8 mouse cellular contexts compared by ENCODE assay signal in the genomic region with DNA sequence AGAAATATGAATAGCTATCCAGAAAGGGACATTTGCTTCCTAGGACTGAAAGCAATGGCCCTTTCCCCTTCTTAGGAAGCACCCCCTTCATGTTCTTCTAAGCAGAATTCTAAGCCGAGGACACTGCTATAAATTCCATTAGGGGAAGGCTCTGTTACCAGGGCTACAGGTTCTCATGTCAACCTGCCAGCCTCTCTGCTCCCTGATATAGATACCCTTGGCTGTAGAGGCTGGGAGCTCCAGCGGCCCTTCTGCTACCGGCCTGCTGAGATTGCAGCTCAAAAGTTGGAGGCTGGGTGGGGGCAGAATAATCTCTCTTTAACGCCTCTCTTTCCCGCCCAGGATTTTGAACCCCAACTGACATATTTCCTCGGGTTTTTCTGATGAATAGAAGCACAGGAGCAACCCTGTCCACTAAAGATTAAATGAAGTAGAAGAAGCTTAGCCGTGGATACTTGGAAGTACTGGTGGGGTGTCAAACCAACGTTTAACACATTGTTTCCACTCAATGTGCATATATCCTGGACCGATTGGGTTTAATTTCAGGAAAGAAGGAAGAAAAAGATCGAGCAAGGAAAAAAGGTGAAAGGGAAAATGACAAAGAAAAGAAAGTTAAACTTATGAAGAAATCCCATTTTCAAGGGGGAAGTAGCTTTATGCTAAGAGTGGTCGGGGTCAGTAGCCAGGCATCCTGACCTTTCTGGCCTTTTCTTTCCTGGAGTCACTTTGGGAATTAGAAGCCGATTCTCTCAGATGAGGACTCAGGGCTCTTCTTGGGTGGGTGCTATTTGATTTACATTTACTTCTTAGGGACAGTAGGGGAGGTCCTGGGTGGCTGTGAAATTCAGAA. TPM values are rescaled to one million over a fixed set of nuclear protein-coding genes. Genes with fewer than 3 reads are reported as not detected.
A peak's percentile ranks its signal among the peaks of the same experiment; 100 is the strongest.
DNase-seq lines count a peak whose midpoint lies in the region; ATAC-seq lines count a peak whose summit lies in the region.

No protein-coding gene starts in this region.

- peak; percentile 44 to 60 for DNase-seq in cerebellum, postnatal 14 days
- no peak for DNase-seq in cerebellum, postnatal 36 days
- DNase-seq in Muller cell, postnatal 12 days (ENCODE audit: inconsistent ontology term): peak; percentile 54
- DNase-seq in forebrain, embryonic 11.5 days (ENCODE audit: low spot score): peak; percentile 69
- no peak for DNase-seq in gastrocnemius, postnatal 10 days

- ATAC-seq in forebrain, embryonic 11.5 days (replicated peaks; ENCODE audit: low FRiP score): 0 out of 2 replicates have a peak, but pooled peaks have one; percentile 11
- no peak for ATAC-seq in midbrain, embryonic 15.5 days (replicated peaks)
- ATAC-seq in liver, embryonic 12.5 days: no peak
- no peak for ATAC-seq in erythroid progenitor cell, adult 5-6 weeks (replicated peaks; ENCODE audit: low FRiP score, poor library complexity, severe bottlenecking)

- no peaks in the 10 kb centered on the region for H3K9me3 ChIP-seq in forebrain, embryonic 11.5 days (ENCODE audit: control insufficient read depth, low read length)
- H3K9me3 ChIP-seq in midbrain, embryonic 15.5 days: no peaks in the 10 kb centered on the region
- no peaks in the 10 kb centered on the region for H3K9me3 ChIP-seq in liver, embryonic 12.5 days (replicated peaks)

- 2% methylated on average over 12 of the region's 12 CpGs for WGBS in forebrain, embryonic 11.5 days
- 10% methylated on average over 12 of the region's 12 CpGs for WGBS in midbrain, embryonic 15.5 days
- WGBS in liver, embryonic 12.5 days (ENCODE audit: insufficient replicate concordance): 7% methylated on average over 12 of the region's 12 CpGs

- H3K4me2 ChIP-seq in forebrain, embryonic 11.5 days (ENCODE audit: low read depth, low read length, severe bottlenecking): peak overlapping the region; percentile 40; the same call in 1 of the 2 replicates
- peak overlapping the region; percentile 81 for H3K4me2 ChIP-seq in midbrain, embryonic 15.5 days
- H3K4me2 ChIP-seq in liver, embryonic 12.5 days: no peak overlapping the region

- peak overlapping the region; percentile 45; the same call in 1 of the 2 replicates for H3K9ac ChIP-seq in forebrain, embryonic 11.5 days (ENCODE audit: low read length)
- peak overlapping the region; percentile 7; the same call in 1 of the 2 replicates for H3K9ac ChIP-seq in midbrain, embryonic 15.5 days
- H3K9ac ChIP-seq in liver, embryonic 12.5 days: no peak overlapping the region

- H3K36me3 ChIP-seq in forebrain, embryonic 11.5 days (ENCODE audit: control insufficient read depth, insufficient read depth, low read length): no peaks in the 10 kb centered on the region
- no peaks in the 10 kb centered on the region for H3K36me3 ChIP-seq in midbrain, embryonic 15.5 days (replicated peaks)
- H3K36me3 ChIP-seq in liver, embryonic 12.5 days: no peaks in the 10 kb centered on the region

- no peak overlapping the region for H3K4me3 ChIP-seq in forebrain, embryonic 11.5 days (ENCODE audit: low read depth, low read length)
- 0 out of 2 replicates have a peak overlapping the region, but pooled peaks have one; percentile 5 for H3K4me3 ChIP-seq in midbrain, embryonic 15.5 days
- H3K4me3 ChIP-seq in liver, embryonic 12.5 days: no peak overlapping the region

- peaks cover 31% of the 10 kb centered on the region for H3K27me3 ChIP-seq in forebrain, embryonic 11.5 days (ENCODE audit: control insufficient read depth, insufficient read depth, low read length)
- H3K27me3 ChIP-seq in midbrain, embryonic 15.5 days (replicated peaks): 0 out of 2 replicates have a peak, but pooled peaks cover 4% of the 10 kb centered on the region
- peaks cover 90% of the 10 kb centered on the region for H3K27me3 ChIP-seq in liver, embryonic 12.5 days (replicated peaks)

- peaks cover 44% of the 10 kb centered on the region for H3K4me1 ChIP-seq in forebrain, embryonic 11.5 days (replicated peaks; ENCODE audit: control insufficient read depth, insufficient read depth, low read length)
- peaks cover 58% of the 10 kb centered on the region for H3K4me1 ChIP-seq in midbrain, embryonic 15.5 days
- H3K4me1 ChIP-seq in liver, embryonic 12.5 days: no peaks in the 10 kb centered on the region

- peak overlapping the region; percentile 57; the same call in 1 of the 2 replicates for H3K27ac ChIP-seq in forebrain, embryonic 11.5 days (ENCODE audit: low read depth, low read length)
- H3K27ac ChIP-seq in midbrain, embryonic 15.5 days: peak overlapping the region; percentile 45
- no peak overlapping the region for H3K27ac ChIP-seq in liver, embryonic 12.5 days

RNA-seq across cellular contexts. Expression of a gene that starts 8.5 kb away (rescaled TPM):
- polyA plus RNA-seq in forebrain, embryonic 11.5 days (2014; fragmentation: Nextera tagmentation; extraction: Ambion mirVana): 110 and 122 TPM in 2 replicates
- polyA plus RNA-seq in midbrain, embryonic 15.5 days (2015; fragmentation: Nextera tagmentation; extraction: Ambion mirVana): 58.4 and 61.2 TPM in 2 replicates
- 1.5 and 1.7 TPM in 2 replicates for polyA plus RNA-seq in liver, embryonic 12.5 days (2016; fragmentation: Nextera tagmentation; extraction: Ambion mirVana)
- total RNA-seq in erythroid progenitor cell, adult 5-6 weeks (2015; ENCODE audit: low replicate concordance): not detected in 2 replicates
- not detected in 2 replicates for total RNA-seq in erythroid progenitor cell, adult 5-6 weeks (2017; ENCODE audit: low replicate concordance)
- total RNA-seq in gastrocnemius, postnatal 10 days (2021): 1 to 10 TPM; 3.0 to 3.3 TPM

Comparison
In these comparisons a context has a peak if more than half of its experiments do, and no peak if none do; other contexts are left out.
1. DNase-seq: peak in cerebellum, postnatal 14 days (2 of 2), Muller cell, postnatal 12 days (single experiment) and forebrain, embryonic 11.5 days (single experiment); none in cerebellum, postnatal 36 days (0 of 2) and gastrocnemius, postnatal 10 days (single experiment).
2. RNA of a gene that starts 8.5 kb away (polyA plus RNA-seq): 110 to 122 TPM in forebrain, embryonic 11.5 days and 58.4 to 61.2 TPM in midbrain, embryonic 15.5 days; 1.5 to 1.7 TPM in liver, embryonic 12.5 days; every median in the first group is over 10 times any median in the second.